1 mouse cellular context compared by ENCODE assay signal in the genomic region with DNA sequence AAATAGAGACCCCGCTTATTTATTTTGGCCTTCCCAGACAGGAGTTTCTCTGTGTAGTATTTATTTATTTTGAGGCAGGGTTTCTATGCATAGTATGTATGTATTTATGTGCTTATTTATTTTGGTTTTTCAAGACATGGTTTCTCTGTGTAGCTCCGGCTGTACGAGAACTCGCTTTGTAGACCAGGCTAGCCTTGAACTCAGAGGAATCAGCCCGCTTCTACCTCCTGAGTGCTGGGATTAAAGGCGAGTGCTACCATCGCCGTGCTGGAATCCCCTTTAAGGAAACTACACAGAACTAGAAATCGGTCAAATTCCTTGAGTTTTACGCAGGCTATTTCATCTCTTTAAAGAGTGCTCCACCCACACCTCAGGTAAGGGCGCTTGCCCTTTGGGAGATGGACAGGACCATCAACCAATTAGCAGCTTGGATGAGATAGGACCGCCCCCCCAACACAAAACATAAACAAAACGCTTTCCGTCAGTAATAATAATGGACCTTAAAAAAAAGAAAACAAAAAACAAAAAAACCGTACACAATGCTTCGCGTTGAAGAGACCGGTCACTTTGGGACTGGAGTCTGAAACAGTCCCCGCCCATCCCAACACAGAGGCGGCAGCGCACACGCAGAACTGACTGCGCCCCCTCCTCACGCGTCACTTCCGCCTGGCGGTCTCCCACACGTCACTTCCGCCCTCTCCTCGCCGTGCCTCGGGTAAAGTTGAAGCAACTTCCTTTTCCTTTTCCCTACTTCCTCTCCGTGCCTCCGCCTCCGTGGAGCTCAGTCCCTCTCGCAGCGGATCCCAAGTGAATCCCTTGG.
A peak's percentile ranks its signal among the peaks of the same experiment; 100 is the strongest.
TF ChIP-seq lines count a peak whose summit lies in the region.

A gene (plus strand): TSS at position 688 of the 820 bp plus-strand sequence.

TF ChIP-seq in CH12.LX, 34 proteins besides CTCF, POLR2A, EP300 and RAD21 (continued from another document):
- TF ChIP-seq IRF4 (IDR thresholded peaks at IDR 0.05; ENCODE audit: low read depth, low read length) (no peak; the same call in 1 of the 2 replicates), ZMIZ1 (IDR thresholded peaks at IDR 0.05; ENCODE audit: low read depth, low read length) (0 out of 2 replicates have a peak, but pooled peaks have one; percentile 58), TCF12 (IDR thresholded peaks at IDR 0.05; ENCODE audit: low read depth, low read length) (0 out of 2 replicates have a peak, but pooled peaks have one; percentile 12), PAX5 (IDR thresholded peaks at IDR 0.05; ENCODE audit: low read length) (no peak), ZNF384 (IDR thresholded peaks at IDR 0.05; ENCODE audit: low read depth, low read length) (no peak), MAZ (IDR thresholded peaks at IDR 0.05; ENCODE audit: low read depth, low read length) (no peak), GABPA (IDR thresholded peaks at IDR 0.05; ENCODE audit: insufficient replicate concordance, low read depth, low read length) (no peak; the same call in 1 of the 2 replicates), JUND (conservative IDR thresholded peaks at IDR 0.05; ENCODE audit: low read depth, low read length) (no peak), USF1 (IDR thresholded peaks at IDR 0.05; ENCODE audit: low read depth, low read length) (no peak), KAT2A (IDR thresholded peaks at IDR 0.05; ENCODE audit: insufficient replicate concordance, low read length) (peak; percentile 86; the same call in 1 of the 2 replicates), CHD2 (IDR thresholded peaks at IDR 0.05; ENCODE audit: low read length) (peak; percentile 57; the same call in 1 of the 2 replicates), E2F4 (IDR thresholded peaks at IDR 0.05; ENCODE audit: insufficient replicate concordance, low read depth, low read length) (no peak), NRF1 (IDR thresholded peaks at IDR 0.05; ENCODE audit: low read depth, low read length) (peak; percentile 63), RCOR1 (conservative IDR thresholded peaks at IDR 0.05; ENCODE audit: low read depth, low read length) (no peak), SIN3A (IDR thresholded peaks at IDR 0.05; ENCODE audit: low read length) (peak; percentile 74), SMC3 (IDR thresholded peaks at IDR 0.05; ENCODE audit: low read depth, low read length) (no peak), HCFC1 (IDR thresholded peaks at IDR 0.05; ENCODE audit: low read depth, low read length) (peak; percentile 95), MAX (IDR thresholded peaks at IDR 0.05; ENCODE audit: low read length) (peak; percentile 19; the same call in 1 of the 2 replicates), USF2 (conservative IDR thresholded peaks at IDR 0.05; ENCODE audit: low read depth, low read length) (no peak), JUN (IDR thresholded peaks at IDR 0.05; ENCODE audit: insufficient read depth, low read depth, low read length) (no peak), TBP (conservative IDR thresholded peaks at IDR 0.05; ENCODE audit: low read depth, low read length) (no peak), MXI1 (IDR thresholded peaks at IDR 0.05; ENCODE audit: low read depth, low read length) (peak; percentile 26; the same call in 1 of the 2 replicates), CHD1 (IDR thresholded peaks at IDR 0.05; ENCODE audit: low read depth, low read length) (no peak), ELF1 (IDR thresholded peaks at IDR 0.05; ENCODE audit: low read depth, low read length) (peak; percentile 91), POLR2AphosphoS2 (IDR thresholded peaks at IDR 0.05; ENCODE audit: low read depth, low read length) (no peak), ZC3H11A (IDR thresholded peaks at IDR 0.05; ENCODE audit: low read depth, low read length) (no peak), NELFE (IDR thresholded peaks at IDR 0.05; ENCODE audit: low read depth, low read length) (peak; percentile 65), ETS1 (conservative IDR thresholded peaks at IDR 0.05; ENCODE audit: low read depth, low read length) (no peak), ZKSCAN1 (IDR thresholded peaks at IDR 0.05; ENCODE audit: borderline replicate concordance, low read depth, low read length) (no peak), BHLHE40 (IDR thresholded peaks at IDR 0.05; ENCODE audit: low read depth, low read length) (no peak), MAFK (IDR thresholded peaks at IDR 0.05; ENCODE audit: insufficient replicate concordance, low read length) (no peak), UBTF (IDR thresholded peaks at IDR 0.05; ENCODE audit: low read depth, low read length) (no peak), MEF2A (IDR thresholded peaks at IDR 0.05; ENCODE audit: borderline replicate concordance, low read depth, low read length) (no peak)
